Mouse (Mus musculus): ENCODE measurements at regions not wholly inside any gene's neighbourhood (a gene's known extent, or its start where the extent isn't known, plus 50 kb on each side); places are given as distances from the start of the nearest gene placed in this dataset.

DNA sequence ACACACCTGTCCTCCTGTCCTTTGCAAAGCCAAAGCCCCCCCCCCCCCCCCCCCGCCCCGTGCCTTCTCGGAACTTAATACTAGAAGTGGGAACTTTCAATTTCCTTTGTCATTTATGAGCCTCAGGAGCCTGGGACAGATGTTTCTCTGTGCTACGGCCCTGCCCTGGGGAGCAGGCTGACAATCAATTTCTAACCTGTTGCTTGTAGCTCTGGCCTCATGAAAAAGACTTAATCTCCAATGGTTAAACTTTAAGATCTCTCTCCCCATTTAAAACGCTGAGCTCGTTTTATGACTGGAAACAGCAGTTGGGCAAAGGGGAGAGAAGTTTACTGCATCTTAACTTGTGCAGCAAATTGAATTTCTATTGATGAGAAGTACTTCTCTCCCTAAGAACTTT, 173.6 kb upstream of the Tas2r119 start:
- no peaks in the 10 kb centered on the region for H3K9me3 ChIP-seq (ENCODE audit: low read length)
- no peak overlapping the region for H3K27ac ChIP-seq (ENCODE audit: low read length)
- H3K27me3 ChIP-seq (replicated peaks; ENCODE audit: insufficient read depth, low read length) = no peaks in the 10 kb centered on the region
- DNase-seq (ENCODE audit: low spot score) (no peak), ATAC-seq (no peak)
- H3K4me1 ChIP-seq (ENCODE audit: insufficient read depth, low read depth, low read length) = no peaks in the 10 kb centered on the region
- TF ChIP-seq EP300 (IDR thresholded peaks at IDR 0.05) = no peak
- no peak for TF ChIP-seq CTCF (IDR thresholded peaks at IDR 0.05)
- no peaks in the 10 kb centered on the region for H3K36me3 ChIP-seq (ENCODE audit: insufficient read depth, low read length)
- H3K4me2 ChIP-seq (replicated peaks; ENCODE audit: low read depth, low read length) = no peak overlapping the region
- H3K4me3 ChIP-seq (ENCODE audit: low read depth, low read length) = no peak overlapping the region
- WGBS = 45% methylated on average over 5 of the region's 6 CpGs
- no peak overlapping the region for H3K9ac ChIP-seq (replicated peaks; ENCODE audit: low read depth)

DNA sequence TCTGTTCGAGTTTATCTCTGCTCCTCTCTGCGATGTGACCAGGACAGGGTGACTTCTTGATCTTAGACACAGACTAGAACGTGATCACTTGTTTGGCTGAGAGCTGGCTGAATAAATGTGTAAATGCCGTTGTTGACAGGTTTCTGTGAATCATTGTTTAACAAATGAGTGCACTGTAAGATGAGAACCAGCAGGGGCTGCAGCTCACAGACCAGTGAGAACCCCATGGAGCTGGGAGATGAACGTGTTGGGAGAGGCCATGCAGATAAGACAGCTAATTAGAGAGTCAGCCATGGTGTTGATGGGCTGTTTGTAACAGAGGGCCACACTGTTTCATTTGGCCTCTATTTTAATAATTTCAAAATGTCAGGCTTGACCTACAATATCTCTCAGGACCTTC, 171.1 kb upstream of the Tas2r119 start:
- no peak overlapping the region for H3K4me2 ChIP-seq (replicated peaks; ENCODE audit: low read depth, low read length)
- DNase-seq (ENCODE audit: low spot score) (no peak), ATAC-seq (no peak)
- H3K27me3 ChIP-seq (replicated peaks; ENCODE audit: insufficient read depth, low read length) = no peaks in the 10 kb centered on the region
- H3K36me3 ChIP-seq (ENCODE audit: insufficient read depth, low read length) = no peaks in the 10 kb centered on the region
- H3K27ac ChIP-seq (ENCODE audit: low read length) = no peak overlapping the region
- no peak overlapping the region for H3K9ac ChIP-seq (replicated peaks; ENCODE audit: low read depth)
- no peaks in the 10 kb centered on the region for H3K9me3 ChIP-seq (ENCODE audit: low read length)
- 24% methylated on average over 5 of the region's 5 CpGs for WGBS
- no peak overlapping the region for H3K4me3 ChIP-seq (ENCODE audit: low read depth, low read length)
- no peaks in the 10 kb centered on the region for H3K4me1 ChIP-seq (ENCODE audit: insufficient read depth, low read depth, low read length)
- TF ChIP-seq EP300 (IDR thresholded peaks at IDR 0.05) (no peak), CTCF (IDR thresholded peaks at IDR 0.05) (no peak)

DNA sequence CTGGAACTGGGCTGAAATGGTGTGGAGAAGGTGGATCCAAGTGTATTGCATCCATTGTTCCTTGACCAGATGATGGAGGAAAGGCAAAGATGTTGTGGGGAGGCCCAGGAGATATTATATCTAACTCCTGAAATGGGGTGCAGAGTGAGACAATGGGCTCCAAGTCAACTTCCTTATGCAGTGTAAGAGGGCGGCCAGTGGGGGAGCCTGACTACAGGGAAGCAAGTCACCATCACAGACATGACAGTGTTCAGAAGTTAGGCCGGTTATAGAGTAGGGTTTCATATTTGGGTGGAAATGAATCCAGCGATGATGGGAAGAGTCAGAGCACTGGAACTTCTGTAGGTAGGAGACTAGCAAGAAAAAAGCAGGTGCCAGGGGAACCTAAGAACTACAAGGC, 167.3 kb upstream of the Tas2r119 start:
- no peak for DNase-seq (ENCODE audit: low spot score)
- Histone ChIP-seq H3K9me3 (ENCODE audit: low read length) (no peaks in the 10 kb centered on the region), H3K27ac (ENCODE audit: low read length) (no peak overlapping the region), H3K36me3 (ENCODE audit: insufficient read depth, low read length) (no peaks in the 10 kb centered on the region), H3K4me2 (replicated peaks; ENCODE audit: low read depth, low read length) (no peak overlapping the region), H3K27me3 (replicated peaks; ENCODE audit: insufficient read depth, low read length) (no peaks in the 10 kb centered on the region), H3K4me3 (ENCODE audit: low read depth, low read length) (no peak overlapping the region), H3K9ac (replicated peaks; ENCODE audit: low read depth) (no peak overlapping the region), H3K4me1 (ENCODE audit: insufficient read depth, low read depth, low read length) (no peaks in the 10 kb centered on the region)
- TF ChIP-seq EP300 (IDR thresholded peaks at IDR 0.05) (no peak), CTCF (IDR thresholded peaks at IDR 0.05) (peak; percentile 44)
- no peak for ATAC-seq
- 90% methylated on average over 3 of the region's 3 CpGs for WGBS

DNA sequence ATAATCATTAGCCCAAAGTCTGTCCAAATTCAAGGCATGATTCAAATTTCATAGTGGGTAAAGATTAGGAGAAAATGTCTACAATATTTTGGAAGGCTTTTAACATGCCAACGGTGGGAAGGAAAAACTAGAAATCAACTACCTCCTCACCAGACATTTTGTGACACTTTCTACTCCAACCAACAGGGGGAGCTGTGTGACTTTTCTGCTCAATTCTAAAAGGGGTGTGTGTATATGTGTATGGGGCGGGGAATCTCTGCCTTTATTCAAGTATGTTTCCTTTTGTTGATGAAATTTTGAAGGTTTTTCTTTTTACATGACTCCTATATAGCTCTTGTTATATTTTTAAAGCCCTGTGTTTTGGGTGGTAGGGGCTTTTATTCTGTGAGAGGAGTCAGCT, 165.0 kb upstream of the Tas2r119 start:
- no peaks in the 10 kb centered on the region for H3K27me3 ChIP-seq (replicated peaks; ENCODE audit: insufficient read depth, low read length)
- no peak overlapping the region; the same call in 1 of the 2 replicates for H3K27ac ChIP-seq (ENCODE audit: low read length)
- no peaks in the 10 kb centered on the region for H3K4me1 ChIP-seq (ENCODE audit: insufficient read depth, low read depth, low read length)
- DNase-seq (ENCODE audit: low spot score) = peak; percentile 83
- TF ChIP-seq CTCF (IDR thresholded peaks at IDR 0.05) = peak; percentile 82
- no peak for TF ChIP-seq EP300 (IDR thresholded peaks at IDR 0.05)
- ATAC-seq = peak; percentile 51
- H3K9me3 ChIP-seq (ENCODE audit: low read length) = no peaks in the 10 kb centered on the region
- H3K9ac ChIP-seq (replicated peaks; ENCODE audit: low read depth) = no peak overlapping the region
- no peaks in the 10 kb centered on the region for H3K36me3 ChIP-seq (ENCODE audit: insufficient read depth, low read length)
- 38% methylated on average over 2 of the region's 2 CpGs for WGBS
- H3K4me3 ChIP-seq (ENCODE audit: low read depth, low read length) = no peak overlapping the region
- no peak overlapping the region for H3K4me2 ChIP-seq (replicated peaks; ENCODE audit: low read depth, low read length)

DNA sequence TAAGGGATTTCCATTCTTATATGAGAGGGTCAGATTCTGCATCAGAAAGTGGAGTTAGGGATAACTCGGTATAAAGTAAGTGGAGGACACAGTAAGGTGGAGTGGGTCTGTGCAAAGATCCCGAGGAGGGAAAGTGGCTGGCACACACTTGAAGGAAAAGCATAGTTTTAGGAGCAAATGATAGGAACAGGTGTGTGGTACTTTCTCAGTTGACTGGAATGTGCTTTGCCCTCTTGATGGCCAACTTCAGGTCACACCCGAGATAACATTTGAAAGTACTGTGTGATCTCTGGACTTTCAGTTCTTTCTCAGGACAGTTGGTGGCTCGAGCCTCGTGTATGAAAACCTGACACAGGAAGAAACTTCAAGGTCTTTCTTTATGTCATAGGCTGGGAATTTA, 164.3 kb upstream of the Tas2r119 start:
- Histone ChIP-seq H3K4me3 (ENCODE audit: low read depth, low read length) (no peak overlapping the region), H3K4me2 (replicated peaks; ENCODE audit: low read depth, low read length) (no peak overlapping the region), H3K9me3 (ENCODE audit: low read length) (no peaks in the 10 kb centered on the region), H3K4me1 (ENCODE audit: insufficient read depth, low read depth, low read length) (no peaks in the 10 kb centered on the region), H3K27me3 (replicated peaks; ENCODE audit: insufficient read depth, low read length) (no peaks in the 10 kb centered on the region), H3K27ac (ENCODE audit: low read length) (no peak overlapping the region), H3K36me3 (ENCODE audit: insufficient read depth, low read length) (no peaks in the 10 kb centered on the region), H3K9ac (replicated peaks; ENCODE audit: low read depth) (no peak overlapping the region)
- TF ChIP-seq CTCF (IDR thresholded peaks at IDR 0.05) (0 out of 2 replicates have a peak, but pooled peaks have one; percentile 1), EP300 (IDR thresholded peaks at IDR 0.05) (peak; percentile 97)
- 40% methylated on average over 5 of the region's 5 CpGs for WGBS
- ATAC-seq (peak; percentile 90), DNase-seq (ENCODE audit: low spot score) (peak; percentile 82)

DNA sequence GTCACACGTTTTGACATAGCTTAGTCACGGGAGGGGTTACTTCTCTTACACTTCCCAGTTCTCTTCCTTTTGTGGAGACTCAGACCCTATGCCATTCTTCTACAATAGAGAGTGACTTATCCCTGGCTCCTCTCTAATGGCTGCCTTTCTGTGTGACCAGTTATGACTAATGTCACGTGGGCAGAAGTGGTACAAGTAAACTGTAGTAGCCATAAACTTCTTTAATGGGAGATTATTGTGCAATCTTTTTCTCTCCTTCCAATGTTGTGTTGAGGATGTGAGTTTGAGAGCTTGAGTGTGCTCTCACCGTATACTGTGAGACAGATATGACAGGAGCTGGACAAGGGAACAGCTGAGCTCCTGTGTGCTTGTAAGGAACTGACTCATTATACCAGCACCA, 161.9 kb upstream of the Tas2r119 start:
- ATAC-seq = no peak
- 56% methylated on average over 4 of the region's 4 CpGs for WGBS

More for the DNA sequence above, 161.9 kb upstream of the Tas2r119 start:
- peak; percentile 27 for DNase-seq (ENCODE audit: low spot score)
- H3K36me3 ChIP-seq (ENCODE audit: insufficient read depth, low read length) = no peaks in the 10 kb centered on the region
- TF ChIP-seq EP300 (IDR thresholded peaks at IDR 0.05) (no peak), CTCF (IDR thresholded peaks at IDR 0.05) (no peak)
- no peaks in the 10 kb centered on the region for H3K9me3 ChIP-seq (ENCODE audit: low read length)
- H3K27ac ChIP-seq (ENCODE audit: low read length) = no peak overlapping the region
- H3K9ac ChIP-seq (replicated peaks; ENCODE audit: low read depth) = no peak overlapping the region
- no peaks in the 10 kb centered on the region for H3K27me3 ChIP-seq (replicated peaks; ENCODE audit: insufficient read depth, low read length)
- H3K4me2 ChIP-seq (replicated peaks; ENCODE audit: low read depth, low read length) = no peak overlapping the region
- no peak overlapping the region for H3K4me3 ChIP-seq (ENCODE audit: low read depth, low read length)
- H3K4me1 ChIP-seq (ENCODE audit: insufficient read depth, low read depth, low read length) = no peaks in the 10 kb centered on the region

Data from lung, postnatal 0 days (tissue).